Mouse (Mus musculus): ENCODE measurements around the gene Vmn1r131.
"Not testable (repeated sequence)": the region's sequence is repeated elsewhere in the genome, so short reads cannot be mapped to it uniquely, and the experiment has no call there.

Gene Vmn1r131

GRCm38 (mm10) chr7:21545990-21546389, at the start of gene Vmn1r131:
Gene Vmn1r131, minus strand, starts transcription at chr7:21546090.
- DNase-seq (ENCODE audit: low read depth, low spot score) = not testable (repeated sequence)

- DNase-seq (ENCODE audit: low read depth, low spot score) = not testable (repeated sequence)
Measured at GRCm38 (mm10) chr7:21511480-21511879, 34.4 kb downstream of the Vmn1r131 start, which contains the start of gene Vmn1r130. Gene Vmn1r130, plus strand, starts transcription at chr7:21511780.

All from embryo, embryonic 11.5 days (tissue).